Mouse (Mus musculus) ES-Bruce4 (cell line): ENCODE results near the gene Tiam1.

Source experiments
- CTCF ChIP-seq: IDR thresholded peaks from one replicate; pipeline ENCODE4 v1.8.1; 2011; ENCODE audit warnings: low read depth, low read length
- POLR2A ChIP-seq: IDR thresholded peaks from one replicate; pipeline ENCODE4 v1.8.1; 2011; ENCODE audit warnings: low read length; ENCODE audit not compliant: insufficient read depth

- TF ChIP-seq CTCF (no peak), POLR2A (no peak)
Measured at GRCm38 (mm10) chr16:89898299-89898625, 245.3 kb downstream of the Tiam1 start.
